Comparison of ENCODE assay signal across 8 mouse cellular contexts in the genomic region with DNA sequence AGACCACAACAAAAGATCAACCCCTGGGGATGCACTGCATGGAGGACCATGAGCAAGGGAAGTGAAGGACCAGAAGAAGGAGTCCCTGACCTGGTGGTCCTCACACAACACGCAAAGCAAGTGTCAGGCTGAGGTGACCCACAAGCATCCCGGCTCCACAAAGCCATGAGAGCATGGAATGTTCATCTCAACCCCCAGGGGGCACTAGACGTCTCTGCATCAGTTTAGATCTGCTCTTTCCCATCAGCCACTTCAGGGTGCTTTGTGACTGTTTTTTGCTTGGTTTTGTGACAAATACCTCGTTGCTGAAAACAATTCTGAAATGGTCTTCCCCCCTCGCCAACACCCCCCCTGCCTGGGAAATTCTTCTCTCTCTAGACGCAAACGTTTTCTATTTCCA. TPM values are rescaled to one million over a fixed set of nuclear protein-coding genes. Genes with fewer than 3 reads are reported as not detected.
DNase-seq lines count a peak whose midpoint lies in the region; ATAC-seq lines count a peak whose summit lies in the region.

No protein-coding gene starts in this region.

- H3K27ac ChIP-seq in hindbrain, embryonic 15.5 days (replicated peaks) = peak overlapping the region; percentile 30; the same call in 1 of the 2 replicates
- H3K27ac ChIP-seq in midbrain, embryonic 11.5 days (ENCODE audit: low read depth, low read length) = no peak overlapping the region

- no peaks in the 10 kb centered on the region for H3K27me3 ChIP-seq in hindbrain, embryonic 15.5 days
- no peaks in the 10 kb centered on the region for H3K27me3 ChIP-seq in midbrain, embryonic 11.5 days (ENCODE audit: control insufficient read depth, insufficient read depth, low read length)

- ATAC-seq in hindbrain, embryonic 15.5 days (ENCODE audit: low FRiP score, low read depth) = 0 out of 2 replicates have a peak, but pooled peaks have one; percentile 38
- ATAC-seq in midbrain, embryonic 11.5 days (ENCODE audit: low FRiP score) = 0 out of 2 replicates have a peak, but pooled peaks have one; percentile 50

- H3K9me3 ChIP-seq in hindbrain, embryonic 15.5 days = no peaks in the 10 kb centered on the region
- no peaks in the 10 kb centered on the region for H3K9me3 ChIP-seq in midbrain, embryonic 11.5 days (ENCODE audit: control insufficient read depth, low read length)

- peak overlapping the region; percentile 31 for H3K4me2 ChIP-seq in hindbrain, embryonic 15.5 days
- H3K4me2 ChIP-seq in midbrain, embryonic 11.5 days = peak overlapping the region; percentile 22; the same call in 1 of the 2 replicates

- H3K36me3 ChIP-seq in hindbrain, embryonic 15.5 days = no peaks in the 10 kb centered on the region
- H3K36me3 ChIP-seq in midbrain, embryonic 11.5 days (ENCODE audit: control insufficient read depth, insufficient read depth, low read length) = no peaks in the 10 kb centered on the region

- H3K4me1 ChIP-seq in hindbrain, embryonic 15.5 days (replicated peaks) = peaks cover 8% of the 10 kb centered on the region
- H3K4me1 ChIP-seq in midbrain, embryonic 11.5 days (ENCODE audit: control insufficient read depth, insufficient read depth, low read length) = no peaks in the 10 kb centered on the region

- H3K9ac ChIP-seq in hindbrain, embryonic 15.5 days = no peak overlapping the region
- H3K9ac ChIP-seq in midbrain, embryonic 11.5 days (ENCODE audit: low read length) = no peak overlapping the region; the same call in 1 of the 2 replicates

- 8% methylated on average over 7 of the region's 7 CpGs for WGBS in hindbrain, embryonic 15.5 days
- WGBS in midbrain, embryonic 11.5 days = 13% methylated on average over 7 of the region's 7 CpGs

- peak; percentile 45 to 80 for DNase-seq in adrenal gland, adult (ENCODE audit: inconsistent age in 2 of 2, low spot score in 1 of 2)
- DNase-seq in adrenal gland, adult 8-10 months = no peak
- peak; percentile 83 for DNase-seq in cerebellum, adult 9-11 months
- peak; percentile 64 to 70 for DNase-seq in frontal cortex, postnatal 10 days (ENCODE audit: low spot score in 2 of 2)
- DNase-seq in left cerebral cortex, adult 11 months (ENCODE audit: low spot score) = peak; percentile 57
- DNase-seq in midbrain, embryonic 11.5 days (ENCODE audit: low spot score, missing footprints) = peak; percentile 97
- DNase-seq in skeletal muscle tissue, adult 2 months (ENCODE audit: low read depth, low spot score) = peak; percentile 34

- no peak overlapping the region for H3K4me3 ChIP-seq in hindbrain, embryonic 15.5 days
- no peak overlapping the region for H3K4me3 ChIP-seq in midbrain, embryonic 11.5 days (ENCODE audit: low read depth, low read length)

RNA-seq across cellular contexts. Expression of a gene that starts 8.0 kb away (rescaled TPM):
- total RNA-seq in adrenal gland, adult 8-10 months (2022) = 1 to 10 TPM; 3.0 to 7.7 (median 5.2) TPM
- 28.1 and 34.2 TPM in 2 replicates for polyA plus RNA-seq in hindbrain, embryonic 15.5 days (2015; fragmentation: Nextera tagmentation; extraction: Ambion mirVana)
- 23.4 and 23.5 TPM in 2 replicates for polyA plus RNA-seq in midbrain, embryonic 11.5 days (2014; fragmentation: Nextera tagmentation; extraction: Ambion mirVana)
